10 mouse cellular contexts compared by ENCODE assay signal in the genomic region with DNA sequence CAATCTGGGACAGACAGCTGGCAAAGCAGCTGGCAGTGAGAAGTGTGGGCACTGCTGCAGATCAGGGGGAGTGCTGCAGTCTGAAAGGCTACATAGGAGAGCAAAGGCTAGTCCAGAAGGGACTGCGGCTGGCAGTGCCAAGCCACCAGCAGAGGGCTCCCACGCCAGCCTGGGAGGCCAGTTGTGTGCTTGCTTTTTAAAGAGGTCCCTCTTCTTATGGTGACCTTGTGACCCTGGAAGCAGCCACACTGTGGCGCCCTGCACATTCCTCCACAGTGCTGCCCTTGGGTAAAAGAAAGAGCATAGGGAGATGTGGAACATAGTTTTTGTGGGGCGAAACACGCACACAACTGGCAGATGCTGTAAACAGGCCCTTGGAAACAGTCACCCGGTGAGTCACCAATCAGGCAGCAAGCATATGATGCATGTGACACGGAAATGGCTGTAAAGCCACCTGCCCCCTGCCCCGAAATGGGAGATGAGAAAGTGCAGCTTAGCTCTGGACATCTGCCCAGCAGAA. TPM values are rescaled to one million over a fixed set of nuclear protein-coding genes. Genes with fewer than 3 reads are reported as not detected.
DNase-seq lines count a peak whose midpoint lies in the region; ATAC-seq and TF ChIP-seq lines count a peak whose summit lies in the region.
"Had no signal": no experiment of that assay in that cellular context is flagged by ENCODE, and none has a peak within 500 bp of the region (broad histone marks: within the 10 kb centered on the region; RNA-seq: fewer than 3 reads in every experiment).

No protein-coding gene starts in this region.

- no peak overlapping the region for H3K9ac ChIP-seq in liver, postnatal 0 days (replicated peaks)
- H3K9ac ChIP-seq: embryonic facial prominence, embryonic 15.5 days; midbrain, embryonic 13.5 days had no signal

- peaks cover 61% of the 10 kb centered on the region for H3K36me3 ChIP-seq in liver, postnatal 0 days (replicated peaks; ENCODE audit: insufficient read depth, low read length)
- H3K36me3 ChIP-seq in myocyte (ENCODE audit: control insufficient read depth, insufficient read depth): no peaks in the 10 kb centered on the region

- no peak overlapping the region for H3K4me2 ChIP-seq in liver, postnatal 0 days (ENCODE audit: low read depth, low read length)
- peak overlapping the region; percentile 60 for H3K4me2 ChIP-seq in myocyte (ENCODE audit: low read depth)
- H3K4me2 ChIP-seq: embryonic facial prominence, embryonic 15.5 days; midbrain, embryonic 13.5 days had no signal

- no peak overlapping the region for H3K27ac ChIP-seq in liver, postnatal 0 days (ENCODE audit: low read depth)
- H3K27ac ChIP-seq: embryonic facial prominence, embryonic 15.5 days; midbrain, embryonic 13.5 days had no signal

- no peak overlapping the region for H3K4me3 ChIP-seq in liver, postnatal 0 days (ENCODE audit: low read depth, low read length)
- H3K4me3 ChIP-seq in myocyte: no peak overlapping the region
- H3K4me3 ChIP-seq: embryonic facial prominence, embryonic 15.5 days; midbrain, embryonic 13.5 days had no signal

- no peaks in the 10 kb centered on the region for H3K79me2 ChIP-seq in myocyte (ENCODE audit: control insufficient read depth, insufficient read depth)

- H3K9me3 ChIP-seq in liver, postnatal 0 days (ENCODE audit: low read length): no peaks in the 10 kb centered on the region
- H3K9me3 ChIP-seq: embryonic facial prominence, embryonic 15.5 days; midbrain, embryonic 13.5 days had no signal

- H3ac ChIP-seq in myocyte (ENCODE audit: control insufficient read depth, insufficient read length): no peak overlapping the region

- no peaks in the 10 kb centered on the region for H3K4me1 ChIP-seq in liver, postnatal 0 days (ENCODE audit: insufficient read depth)
- H3K4me1 ChIP-seq: midbrain, embryonic 13.5 days had no signal

- no peak for TF ChIP-seq EP300 in liver, postnatal 0 days (IDR thresholded peaks at IDR 0.05; ENCODE audit: low read depth)

- 82% methylated on average over 8 of the region's 8 CpGs for WGBS in liver, postnatal 0 days (ENCODE audit: insufficient replicate concordance)

- peak; percentile 39 for ATAC-seq in frontal cortex, adult (ENCODE audit: low TSS enrichment)
- no peak for ATAC-seq in liver, postnatal 0 days
- ATAC-seq: midbrain, embryonic 13.5 days had no signal

- peak; percentile 59 for TF ChIP-seq CTCF in liver, postnatal 0 days (IDR thresholded peaks at IDR 0.05; ENCODE audit: low read depth)

- no peak for TF ChIP-seq POLR2A in myocyte (IDR thresholded peaks at IDR 0.05; ENCODE audit: insufficient read length, low read depth)

- H3K27me3 ChIP-seq in liver, postnatal 0 days (ENCODE audit: insufficient read depth, low read length): no peaks in the 10 kb centered on the region
- H3K27me3 ChIP-seq in myocyte (ENCODE audit: control insufficient read depth, insufficient read depth, insufficient read length): no peaks in the 10 kb centered on the region
- H3K27me3 ChIP-seq: embryonic facial prominence, embryonic 15.5 days; midbrain, embryonic 13.5 days had no signal

- DNase-seq in frontal cortex, postnatal 25 days (ENCODE audit: low spot score in 2 of 2): no peak
- DNase-seq in liver, postnatal 0 days: no peak
- no peak for DNase-seq in liver
- peak; percentile 39 for DNase-seq in Muller cell, postnatal 12 days (ENCODE audit: inconsistent ontology term)
- DNase-seq in cerebellum, postnatal 4 days (ENCODE audit: low spot score in 2 of 2): no peak
- DNase-seq in right cerebral cortex, postnatal 10 days (ENCODE audit: low spot score in 2 of 2): no peak

TF ChIP-seq in myocyte, 11 proteins besides CTCF, POLR2A, EP300 and RAD21:
- TF ChIP-seq MYOG (IDR thresholded peaks at IDR 0.05; ENCODE audit: control insufficient read depth in 1 of 3, insufficient read depth in 1 of 3, insufficient read length in 2 of 3, low read depth in 2 of 3) (peak in 1 of 3 experiments; percentile 48), E2F4 (IDR thresholded peaks at IDR 0.05; ENCODE audit: insufficient read depth) (no peak), MAX (IDR thresholded peaks at IDR 0.05; ENCODE audit: low read depth) (no peak), TCF12 (IDR thresholded peaks at IDR 0.05; ENCODE audit: insufficient read depth, poor library complexity, severe bottlenecking) (no peak), POLR2AphosphoS2 (IDR thresholded peaks at IDR 0.05; ENCODE audit: insufficient read length, low read depth) (no peak), MYOD1 (IDR thresholded peaks at IDR 0.05; ENCODE audit: control insufficient read depth in 1 of 3, insufficient read length in 2 of 3, low read depth in 2 of 3) (peak in 2 of 3 experiments; percentile 54 to 60), REST (IDR thresholded peaks at IDR 0.05; ENCODE audit: insufficient read depth, insufficient read length) (no peak), USF1 (IDR thresholded peaks at IDR 0.05; ENCODE audit: low read depth) (peak; percentile 13), SRF (IDR thresholded peaks at IDR 0.05; ENCODE audit: control insufficient read depth, insufficient read length, low read depth) (no peak)

RNA-seq across cellular contexts. Expression of gene Adamts7, which starts 41.6 kb away (rescaled TPM):
- 1.6 and 2.0 TPM in 2 replicates for polyA plus RNA-seq in liver, postnatal 0 days (2015; fragmentation: Nextera tagmentation; extraction: Ambion mirVana)
- polyA plus RNA-seq in myocyte (2012; fragmentation: generic; extraction: Trizol): 19.9 TPM
